Mouse (Mus musculus): ENCODE measurements around the gene Kcnj4. TPM values are rescaled to one million over a fixed set of nuclear protein-coding genes. Genes with fewer than 3 reads are reported as not detected.

Gene Kcnj4
- polyA plus RNA-seq (2015; fragmentation: Nextera tagmentation; extraction: Ambion mirVana), result not detected in 2 replicates

DNA sequence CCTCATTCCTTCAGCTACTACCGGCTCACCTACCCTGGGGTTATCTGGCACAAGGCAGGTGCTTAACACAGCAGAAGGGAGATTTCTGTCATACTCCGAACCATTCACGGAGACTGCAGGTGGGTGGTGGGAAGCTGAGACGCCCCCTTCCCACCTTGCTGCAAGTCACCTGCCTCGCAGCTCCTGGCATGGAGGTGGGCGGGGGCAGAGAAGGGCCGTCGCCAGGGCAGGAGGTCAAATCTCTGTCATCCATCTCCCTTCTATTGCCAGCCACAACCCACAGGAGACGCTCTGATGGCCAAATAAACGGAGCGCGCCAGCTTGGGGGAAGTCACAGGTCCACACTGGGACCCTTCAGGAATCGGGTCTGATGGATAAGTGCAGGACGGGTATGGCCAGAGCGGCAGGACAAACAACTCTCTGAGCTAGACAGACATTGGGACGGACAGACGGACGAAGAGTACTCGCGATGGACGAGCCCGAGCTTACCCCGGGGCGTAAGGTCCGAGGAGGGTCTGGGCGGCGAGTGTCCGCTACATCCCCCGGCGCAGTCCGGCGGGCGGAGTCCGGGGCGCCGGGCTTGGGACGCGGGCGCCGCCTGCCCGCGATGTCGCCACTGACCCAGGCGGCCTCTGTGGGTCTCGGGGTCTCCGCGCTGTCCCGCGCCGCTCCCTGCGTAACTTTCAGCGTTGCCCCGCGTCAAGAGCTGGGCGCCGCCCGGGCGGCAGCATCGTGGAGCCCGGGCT lies at the start of gene Kcnj4:
TSS of gene Kcnj4 (minus strand) at position 535 of the 746 bp plus-strand sequence.
- no peaks in the 10 kb centered on the region for H3K36me3 ChIP-seq
- peak within 1 kb of the TSS; percentile 99 for H3K4me2 ChIP-seq
- peak within 1 kb of the TSS; percentile 45 for H3K9ac ChIP-seq
- H3K27me3 ChIP-seq, result peaks cover 69% of the 10 kb centered on the region
- no peak within 1 kb of the TSS for H3K27ac ChIP-seq (replicated peaks)
- no peak for ATAC-seq (ENCODE audit: low FRiP score, low read depth)
- no peaks in the 10 kb centered on the region for H3K9me3 ChIP-seq
- under 1% methylated on average over 59 of the region's 60 CpGs for WGBS
- H3K4me1 ChIP-seq (replicated peaks), result peaks cover 21% of the 10 kb centered on the region
- H3K4me3 ChIP-seq, result peak within 1 kb of the TSS; percentile 62

DNA sequence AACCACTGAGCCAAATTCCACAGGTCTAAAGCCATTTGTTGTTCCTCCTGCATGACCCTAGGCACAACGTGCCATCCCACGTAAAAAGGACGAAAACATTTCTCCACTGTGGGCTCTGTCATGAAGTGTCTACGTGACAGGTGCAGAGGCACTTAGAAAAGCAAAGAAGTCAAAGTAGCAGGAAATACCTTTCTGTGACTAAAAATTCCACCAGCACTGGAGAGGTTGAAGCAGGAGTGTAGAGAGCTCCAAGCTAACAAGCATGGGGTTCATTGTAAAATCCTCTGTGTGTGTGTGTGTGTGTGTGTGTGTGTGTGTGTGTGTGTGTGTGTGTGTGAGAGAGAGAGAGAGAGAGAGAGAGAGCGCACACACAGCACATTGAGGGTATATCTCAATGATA lies 47.5 kb upstream of the Kcnj4 start:
- Histone ChIP-seq H3K4me1 (replicated peaks) (no peaks in the 10 kb centered on the region), H3K27me3 (0 out of 2 replicates have a peak, but pooled peaks cover 2% of the 10 kb centered on the region), H3K36me3 (no peaks in the 10 kb centered on the region), H3K4me3 (no peak overlapping the region), H3K9me3 (no peaks in the 10 kb centered on the region), H3K4me2 (no peak overlapping the region), H3K9ac (no peak overlapping the region), H3K27ac (replicated peaks) (no peak overlapping the region)
- 82% methylated on average over 5 of the region's 5 CpGs for WGBS
- no peak for ATAC-seq (ENCODE audit: low FRiP score, low read depth)

DNA sequence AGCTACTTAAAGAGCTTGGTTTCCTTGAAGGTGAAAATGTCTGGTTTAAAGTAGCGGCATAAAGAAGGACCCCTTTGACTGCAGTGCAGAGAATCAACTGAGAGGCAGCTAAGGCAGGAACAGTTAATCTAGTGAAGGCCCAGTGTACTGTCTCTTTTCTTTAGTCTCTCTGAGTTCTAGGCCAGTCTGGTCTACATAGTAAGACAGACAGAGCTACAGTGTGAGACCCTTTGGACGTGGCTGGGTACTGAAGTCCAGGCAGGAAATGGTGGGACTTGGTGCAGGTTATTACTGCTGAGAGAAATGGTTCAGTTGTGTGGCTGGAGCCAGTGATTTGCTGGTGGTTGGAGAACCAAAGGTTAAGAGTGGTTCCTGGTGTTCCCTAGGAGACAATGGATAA lies 43.2 kb upstream of the Kcnj4 start:
- Histone ChIP-seq H3K4me1 (replicated peaks) (peaks cover 28% of the 10 kb centered on the region), H3K27me3 (0 out of 2 replicates have a peak, but pooled peaks cover 2% of the 10 kb centered on the region), H3K4me3 (no peak overlapping the region), H3K4me2 (no peak overlapping the region), H3K27ac (replicated peaks) (no peak overlapping the region), H3K9ac (no peak overlapping the region), H3K9me3 (no peaks in the 10 kb centered on the region), H3K36me3 (peaks cover 12% of the 10 kb centered on the region)
- ATAC-seq (ENCODE audit: low FRiP score, low read depth), result no peak
- 95% methylated on average over 2 of the region's 2 CpGs for WGBS

DNA sequence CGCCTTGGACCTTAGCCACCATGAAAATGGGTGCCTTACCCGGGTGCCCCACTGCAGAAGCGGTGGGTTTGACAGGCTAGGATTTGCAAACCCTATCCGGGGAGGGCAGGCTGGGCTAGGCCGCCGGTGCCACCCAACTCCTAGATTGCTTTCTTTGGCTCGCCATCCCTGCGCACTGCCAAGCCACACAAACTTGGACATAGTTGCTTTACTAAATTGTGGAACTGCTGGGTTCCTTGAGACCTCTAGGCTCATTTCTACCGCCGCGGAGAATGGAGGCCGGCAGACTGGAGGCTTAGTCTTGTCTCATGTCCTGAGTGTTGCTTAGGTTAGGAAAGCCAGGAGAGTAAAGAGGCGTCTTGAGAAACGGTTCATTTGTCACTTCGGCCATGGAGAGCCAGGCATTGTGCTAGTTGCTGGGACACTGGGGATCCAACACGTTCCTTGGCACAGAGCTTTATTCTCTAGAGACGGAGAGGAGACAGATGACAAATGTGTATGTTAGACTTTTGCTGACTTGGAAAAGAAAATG lies 42.3 kb upstream of the Kcnj4 start:
- WGBS, result 73% methylated on average over 17 of the region's 17 CpGs
- no peak for ATAC-seq (ENCODE audit: low FRiP score, low read depth)
- peak overlapping the region; percentile 97 for H3K27ac ChIP-seq (replicated peaks)

DNA sequence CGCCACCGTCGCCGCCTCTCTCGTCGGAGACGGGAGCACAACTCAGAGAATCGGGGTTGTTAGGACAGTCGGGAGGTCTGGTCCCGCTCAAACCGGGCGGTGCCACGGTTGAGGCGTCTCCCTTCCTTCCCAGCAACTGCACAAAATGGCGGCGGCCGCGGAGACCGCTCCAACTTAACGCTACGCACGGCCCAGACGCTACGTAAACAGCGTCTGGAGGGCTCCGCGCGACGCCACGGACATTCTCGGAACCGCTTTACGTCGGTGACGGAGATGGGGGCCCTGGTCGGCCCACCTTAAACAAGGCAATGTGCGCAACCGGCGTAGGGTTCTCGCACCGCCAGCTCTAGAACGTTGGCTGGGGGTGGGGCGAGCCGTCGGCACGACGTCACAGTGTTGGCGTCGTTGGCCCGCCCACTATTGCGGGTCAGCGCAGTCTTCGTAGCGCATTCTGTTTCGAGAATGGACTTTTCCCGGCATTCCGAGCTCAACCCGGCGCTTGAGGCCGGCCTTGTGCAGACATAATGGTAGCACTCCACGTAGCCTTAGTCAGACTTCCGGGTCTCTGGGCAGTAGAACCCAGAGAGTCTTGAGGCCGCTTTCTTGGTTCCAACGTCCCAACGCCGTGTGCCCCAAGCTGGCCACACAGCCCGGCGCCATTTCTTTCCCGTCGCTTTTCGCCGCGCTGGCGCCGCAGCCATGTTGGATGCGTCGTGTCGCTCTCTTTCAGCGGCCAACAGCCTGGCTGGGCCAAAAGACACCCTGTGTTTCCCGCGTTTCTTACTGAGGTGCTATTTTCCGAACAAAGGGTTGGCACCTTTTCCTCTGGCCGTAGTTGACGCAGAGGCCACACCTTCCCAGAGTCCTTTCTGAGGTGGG lies 41.6 kb upstream of the Kcnj4 start, which contains the start of gene Ddx17:
TSS of gene Ddx17 (minus strand) at position 332 of the 879 bp plus-strand sequence.
- Histone ChIP-seq H3K4me3 (peak within 1 kb of the TSS; percentile 85), H3K27ac (replicated peaks) (peak within 1 kb of the TSS; percentile 99), H3K27me3 (0 out of 2 replicates have a peak, but pooled peaks cover 2% of the 10 kb centered on the region), H3K9me3 (no peaks in the 10 kb centered on the region), H3K36me3 (peaks cover 27% of the 10 kb centered on the region), H3K4me1 (replicated peaks) (peaks cover 31% of the 10 kb centered on the region), H3K9ac (peak within 1 kb of the TSS; percentile 95), H3K4me2 (peak within 1 kb of the TSS; percentile 83)
- ATAC-seq (ENCODE audit: low FRiP score, low read depth), result peak; percentile 99
- 2% methylated on average over 81 of the region's 84 CpGs for WGBS

More for the DNA sequence above, 42.3 kb upstream of the Kcnj4 start:
- Histone ChIP-seq H3K4me3 (peak overlapping the region; percentile 85), H3K36me3 (peaks cover 20% of the 10 kb centered on the region), H3K4me1 (replicated peaks) (peaks cover 29% of the 10 kb centered on the region), H3K9me3 (no peaks in the 10 kb centered on the region), H3K4me2 (peak overlapping the region; percentile 83), H3K27me3 (0 out of 2 replicates have a peak, but pooled peaks cover 2% of the 10 kb centered on the region), H3K9ac (peak overlapping the region; percentile 51; the same call in 1 of the 2 replicates)

DNA sequence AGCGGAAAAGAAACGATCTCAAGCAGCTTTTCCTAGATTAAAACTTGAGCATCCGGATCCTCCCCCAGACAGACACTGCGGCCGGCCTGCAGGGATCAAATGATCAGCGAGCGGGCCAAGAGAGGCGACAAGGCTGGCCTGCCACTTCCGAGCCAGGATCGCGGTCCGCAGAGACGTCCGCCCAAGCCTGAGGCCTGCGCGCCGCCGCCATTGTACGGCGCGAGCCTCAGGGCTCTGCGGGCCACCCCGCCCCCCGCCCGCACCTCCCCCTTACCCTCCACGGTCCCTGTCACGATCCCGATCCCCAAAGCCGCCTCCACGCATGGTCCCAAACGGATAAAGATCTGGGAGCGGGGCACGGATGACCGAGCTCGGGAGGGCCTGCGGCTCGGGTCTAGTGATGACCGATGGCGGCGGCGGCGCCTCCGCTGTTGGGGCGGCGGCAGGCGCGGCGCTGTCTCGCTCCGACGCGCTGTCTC lies 40.9 kb upstream of the Kcnj4 start:
- H3K4me2 ChIP-seq, result peak overlapping the region; percentile 83
- peak; percentile 61 for ATAC-seq (ENCODE audit: low FRiP score, low read depth)
- peaks cover 31% of the 10 kb centered on the region for H3K36me3 ChIP-seq
- H3K27ac ChIP-seq (replicated peaks), result peak overlapping the region; percentile 99
- under 1% methylated on average over 49 of the region's 52 CpGs for WGBS
- 0 out of 2 replicates have a peak, but pooled peaks cover 2% of the 10 kb centered on the region for H3K27me3 ChIP-seq
- H3K4me3 ChIP-seq, result peak overlapping the region; percentile 85
- no peaks in the 10 kb centered on the region for H3K9me3 ChIP-seq
- H3K4me1 ChIP-seq (replicated peaks), result peaks cover 33% of the 10 kb centered on the region
- H3K9ac ChIP-seq, result peak overlapping the region; percentile 95

DNA sequence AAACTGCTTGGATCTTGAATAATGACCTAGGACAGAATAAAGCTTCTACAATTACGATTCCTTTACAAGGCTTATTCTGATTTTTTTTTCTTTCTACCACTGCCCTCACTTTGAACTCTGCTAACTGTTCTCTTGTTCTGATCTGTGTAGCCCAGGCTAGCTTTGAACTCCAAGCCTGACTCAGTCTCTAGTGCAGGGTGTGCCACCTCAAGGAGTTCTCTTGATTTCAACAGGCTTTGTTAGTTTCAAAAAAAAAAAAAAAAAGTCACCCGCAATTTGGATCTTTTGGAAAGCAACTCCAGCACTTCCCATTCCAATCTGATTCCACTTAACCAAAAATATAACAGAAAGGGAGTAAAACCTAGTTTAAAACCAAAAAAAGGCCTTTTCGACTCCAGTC lies 40.5 kb upstream of the Kcnj4 start:
- 4% methylated on average over 3 of the region's 3 CpGs for WGBS
- no peak for ATAC-seq (ENCODE audit: low FRiP score, low read depth)
- peak overlapping the region; percentile 85 for H3K4me3 ChIP-seq

DNA sequence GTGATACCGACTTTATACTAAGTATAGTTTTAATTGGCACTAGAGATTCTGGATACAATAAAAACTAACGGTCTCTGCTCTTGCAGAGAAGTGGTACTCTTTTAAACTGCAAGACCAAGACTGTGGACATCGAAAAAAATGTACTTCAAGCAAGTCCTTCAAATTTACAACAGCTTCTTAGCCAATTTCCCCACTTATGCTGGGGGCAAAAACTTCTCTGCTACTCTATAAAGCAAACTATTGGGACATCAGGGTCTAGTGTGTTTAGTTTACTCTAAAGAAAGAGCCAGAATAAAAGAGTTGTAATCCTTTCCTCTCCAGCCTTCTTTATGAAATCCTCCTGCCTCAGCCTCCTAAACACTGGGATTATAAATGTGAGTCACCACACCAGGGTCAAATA lies 38.9 kb upstream of the Kcnj4 start:
- peaks cover 40% of the 10 kb centered on the region for H3K4me1 ChIP-seq (replicated peaks)
- peaks cover 51% of the 10 kb centered on the region for H3K36me3 ChIP-seq
- no peaks in the 10 kb centered on the region for H3K9me3 ChIP-seq
- peak overlapping the region; percentile 83 for H3K4me2 ChIP-seq
- WGBS, result 95% methylated on average over 3 of the region's 3 CpGs
- H3K9ac ChIP-seq, result no peak overlapping the region
- H3K27me3 ChIP-seq, result no peaks in the 10 kb centered on the region
- H3K27ac ChIP-seq (replicated peaks), result no peak overlapping the region
- no peak for ATAC-seq (ENCODE audit: low FRiP score, low read depth)
- peak overlapping the region; percentile 85 for H3K4me3 ChIP-seq

More for the DNA sequence above, 40.5 kb upstream of the Kcnj4 start:
- Histone ChIP-seq H3K9me3 (no peaks in the 10 kb centered on the region), H3K4me2 (peak overlapping the region; percentile 83), H3K36me3 (peaks cover 36% of the 10 kb centered on the region), H3K27me3 (0 out of 2 replicates have a peak, but pooled peaks cover 2% of the 10 kb centered on the region), H3K4me1 (replicated peaks) (peaks cover 38% of the 10 kb centered on the region), H3K9ac (peak overlapping the region; percentile 95), H3K27ac (replicated peaks) (peak overlapping the region; percentile 99)

DNA sequence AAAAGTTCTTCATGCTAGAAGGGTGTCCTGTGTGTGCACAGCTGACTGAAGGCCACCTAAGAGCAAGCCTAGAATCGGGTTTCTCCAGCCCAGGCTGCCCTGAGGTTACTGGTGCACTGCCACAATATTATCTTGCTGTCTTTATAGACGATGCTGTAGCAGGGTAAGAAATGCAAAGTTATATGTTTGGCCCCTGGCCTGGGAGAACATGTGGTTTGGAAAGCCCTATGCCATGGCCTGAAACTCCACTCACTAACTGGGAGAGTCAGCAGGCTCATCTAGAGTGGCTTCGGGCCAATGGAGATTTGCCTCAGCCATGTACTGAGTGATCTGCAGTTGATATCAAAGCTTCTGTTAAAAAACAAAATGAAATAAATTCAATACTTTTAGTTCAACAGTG lies 28.8 kb upstream of the Kcnj4 start:
- Histone ChIP-seq H3K4me3 (no peak overlapping the region), H3K27me3 (no peaks in the 10 kb centered on the region), H3K9me3 (no peaks in the 10 kb centered on the region), H3K27ac (replicated peaks) (no peak overlapping the region), H3K36me3 (peaks cover 96% of the 10 kb centered on the region), H3K4me2 (no peak overlapping the region), H3K4me1 (replicated peaks) (no peaks in the 10 kb centered on the region), H3K9ac (no peak overlapping the region)
- no peak for ATAC-seq (ENCODE audit: low FRiP score, low read depth)
- WGBS, result 89% methylated on average over 3 of the region's 3 CpGs

DNA sequence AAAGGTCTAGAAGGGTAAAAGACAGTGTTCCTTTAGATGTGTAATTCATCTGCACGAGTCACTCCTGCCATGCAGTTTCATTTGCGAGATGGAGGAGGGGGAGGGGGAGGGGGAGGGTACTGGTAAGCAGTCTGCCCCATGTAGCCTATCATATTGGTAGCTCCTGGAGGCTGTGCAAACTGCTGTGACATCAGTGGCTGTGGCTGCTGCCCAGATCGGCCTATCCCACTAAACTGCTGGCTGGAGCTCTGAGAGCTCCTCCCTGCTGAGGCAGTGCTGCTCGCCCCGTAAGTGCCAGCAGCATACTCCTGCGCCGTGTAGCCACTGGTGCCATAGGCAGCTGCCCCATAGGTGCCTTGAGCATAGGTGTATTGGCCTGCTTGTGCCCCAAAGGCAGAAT lies 24.9 kb upstream of the Kcnj4 start:
- Histone ChIP-seq H3K4me2 (no peak overlapping the region), H3K9ac (no peak overlapping the region), H3K4me1 (replicated peaks) (no peaks in the 10 kb centered on the region), H3K4me3 (no peak overlapping the region), H3K27ac (replicated peaks) (no peak overlapping the region), H3K9me3 (no peaks in the 10 kb centered on the region), H3K36me3 (peaks cover 88% of the 10 kb centered on the region), H3K27me3 (no peaks in the 10 kb centered on the region)
- 81% methylated on average over 7 of the region's 7 CpGs for WGBS
- no peak for ATAC-seq (ENCODE audit: low FRiP score, low read depth)

DNA sequence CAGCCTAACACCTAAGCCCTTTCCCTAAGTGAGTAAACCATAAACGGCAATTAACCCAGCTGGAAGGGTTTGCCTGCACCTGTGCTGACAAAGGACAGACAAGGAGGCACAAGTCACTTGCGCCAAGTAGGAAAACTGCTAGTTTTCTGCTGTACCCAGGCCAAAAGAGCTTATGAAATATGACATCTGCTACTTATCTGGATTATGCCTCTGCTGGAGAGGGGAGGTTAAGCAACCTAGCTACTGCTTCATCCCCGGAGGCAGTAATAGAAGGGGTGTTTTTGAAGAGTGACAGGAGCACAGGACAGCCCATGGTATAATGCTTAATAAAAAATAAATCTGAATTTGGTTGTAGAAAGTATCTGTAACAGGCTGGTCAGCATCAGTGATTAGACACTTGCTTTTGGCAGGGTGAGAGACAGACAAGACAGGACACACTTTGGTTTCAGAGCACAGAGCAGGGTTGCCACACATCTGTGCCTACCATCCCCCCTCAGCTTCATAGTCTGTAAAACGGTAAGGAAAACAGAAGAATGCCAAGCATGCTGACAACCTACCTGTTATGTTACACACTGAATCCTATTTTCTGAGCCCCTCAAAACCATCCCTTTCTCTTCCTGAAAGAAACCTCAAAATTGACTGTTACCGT lies 23.1 kb upstream of the Kcnj4 start:
- Histone ChIP-seq H3K36me3 (peaks cover 71% of the 10 kb centered on the region), H3K27ac (replicated peaks) (no peak overlapping the region), H3K9ac (no peak overlapping the region), H3K27me3 (no peaks in the 10 kb centered on the region), H3K4me3 (no peak overlapping the region), H3K4me1 (replicated peaks) (no peaks in the 10 kb centered on the region), H3K9me3 (no peaks in the 10 kb centered on the region), H3K4me2 (no peak overlapping the region)
- no peak for ATAC-seq (ENCODE audit: low FRiP score, low read depth)
- WGBS, result 79% methylated on average over 5 of the region's 5 CpGs

All from hindbrain, embryonic 15.5 days (tissue).